Mouse (Mus musculus): ENCODE measurements around the gene Tbc1d2b.
A peak's percentile ranks its signal among the peaks of the same experiment; 100 is the strongest.

The Tbc1d2b gene

GRCm38 (mm10) chr9:90182636-90183421 is 87.8 kb downstream of the Tbc1d2b start:
- ATAC-seq (ENCODE audit: insufficient number of reproducible peaks, low FRiP score, low TSS enrichment) = no peak

GRCm38 (mm10) chr9:90181656-90182388 is 88.8 kb downstream of the Tbc1d2b start:
- ATAC-seq (ENCODE audit: insufficient number of reproducible peaks, low FRiP score, low TSS enrichment) = no peak

GRCm38 (mm10) chr9:90179409-90179808 is 91.2 kb downstream of the Tbc1d2b start:
- ATAC-seq (ENCODE audit: insufficient number of reproducible peaks, low FRiP score, low TSS enrichment) = no peak

- ATAC-seq (ENCODE audit: insufficient number of reproducible peaks, low FRiP score, low TSS enrichment) = no peak
Observed at GRCm38 (mm10) chr9:90173330-90173729, 97.3 kb downstream of the Tbc1d2b start.

GRCm38 (mm10) chr9:90172528-90173321 is 97.9 kb downstream of the Tbc1d2b start:
- ATAC-seq (ENCODE audit: insufficient number of reproducible peaks, low FRiP score, low TSS enrichment) = no peak

GRCm38 (mm10) chr9:90171421-90171820 is 99.2 kb downstream of the Tbc1d2b start:
- ATAC-seq (ENCODE audit: insufficient number of reproducible peaks, low FRiP score, low TSS enrichment) = no peak

- ATAC-seq (ENCODE audit: insufficient number of reproducible peaks, low FRiP score, low TSS enrichment) = no peak
Observed at GRCm38 (mm10) chr9:90169965-90170364, 100.6 kb downstream of the Tbc1d2b start.

- ATAC-seq (ENCODE audit: insufficient number of reproducible peaks, low FRiP score, low TSS enrichment) = no peak
Observed at GRCm38 (mm10) chr9:90166615-90167014, 104.0 kb downstream of the Tbc1d2b start.

- no peak for ATAC-seq (ENCODE audit: insufficient number of reproducible peaks, low FRiP score, low TSS enrichment)
Observed at GRCm38 (mm10) chr9:90165590-90165989, 105.0 kb downstream of the Tbc1d2b start.

GRCm38 (mm10) chr9:90164670-90165453 is 105.7 kb downstream of the Tbc1d2b start:
- ATAC-seq (ENCODE audit: insufficient number of reproducible peaks, low FRiP score, low TSS enrichment) = no peak

GRCm38 (mm10) chr9:90163749-90164095 is 106.9 kb downstream of the Tbc1d2b start:
- no peak for ATAC-seq (ENCODE audit: insufficient number of reproducible peaks, low FRiP score, low TSS enrichment)

- ATAC-seq (ENCODE audit: insufficient number of reproducible peaks, low FRiP score, low TSS enrichment) = peak; percentile 47; the same call in 1 of the 2 replicates
Observed at GRCm38 (mm10) chr9:90162926-90163748, 107.5 kb downstream of the Tbc1d2b start, which contains the start of gene Adamts7. TSS of gene Adamts7 (plus strand) at chr9:90163069.

GRCm38 (mm10) chr9:90162243-90162925 is 108.2 kb downstream of the Tbc1d2b start:
- no peak for ATAC-seq (ENCODE audit: insufficient number of reproducible peaks, low FRiP score, low TSS enrichment)

Data from cerebellum, adult (tissue).